Mouse (Mus musculus) bone marrow, adult 2 months (tissue): ENCODE measurements around the gene Prelid1. TPM values are rescaled to one million over a fixed set of nuclear protein-coding genes. Genes with fewer than 3 reads are reported as not detected.

Experiments
- H3K27ac ChIP-seq: fragments of 200-500 bp; 2 replicates; pipeline ENCODE4 v1.5.1; 2012; ENCODE audit warnings: low read depth, mild to moderate bottlenecking, control low read depth, inconsistent platforms, low read length; ENCODE audit not compliant: control insufficient read depth, poor library complexity, insufficient read depth
- H3K4me1 ChIP-seq: fragments of 200-500 bp; 2 replicates; pipeline ENCODE4 v1.6.1; 2011; ENCODE audit warnings: low read length; ENCODE audit not compliant: control insufficient read depth, insufficient read depth
- H3K4me3 ChIP-seq: fragments of 200-500 bp; replicated peaks from 2 replicates; pipeline ENCODE3; 2011; ENCODE audit warnings: mild to moderate bottlenecking, low read depth, low read length, control low read depth; ENCODE audit not compliant: control insufficient read depth
- CTCF ChIP-seq: fragments of 200-500 bp; IDR thresholded peaks from 2 replicates; pipeline ENCODE4 v1.5.1; 2011; ENCODE audit warnings: low read length, control low read depth; ENCODE audit not compliant: control insufficient read depth, insufficient read depth
- POLR2A ChIP-seq: fragments of 200-500 bp; IDR thresholded peaks from 2 replicates; pipeline ENCODE4 v1.6.1; 2011; ENCODE audit warnings: low read depth, mild to moderate bottlenecking, control low read depth, low read length, borderline replicate concordance; ENCODE audit not compliant: control insufficient read depth
- WGBS: fragments of 180-500 bp; shearing (Covaris S2); methylation state at CpG from one replicate; pipeline ENCODE4 v1.1.7; 2018; 5-methylcytosine and 5-hydroxymethylcytosine counted together
- polyA plus RNA-seq: library from polyadenylated mRNA; stranded (reverse); fragments of >200 nt; gene quantifications from 2 replicates; pipeline ENCODE4 v1.2.4, GENCODE M21; 2011; ENCODE audit warnings: low replicate concordance; ENCODE audit not compliant: missing spikeins, insufficient read depth, insufficient read length

Prelid1 gene
- polyA plus RNA-seq, 1 experiment = 109 TPM

GRCm38 (mm10) chr13:55338131-55339054, 18.1 kb downstream of the Prelid1 start:
- Histone ChIP-seq H3K4me1 (no peaks in the 10 kb centered on the region), H3K4me3 (no peak overlapping the region), H3K27ac (no peak overlapping the region)
- TF ChIP-seq CTCF (no peak), POLR2A (no peak)
- WGBS = 70% methylated on average over 12 of the region's 12 CpGs

DNA sequence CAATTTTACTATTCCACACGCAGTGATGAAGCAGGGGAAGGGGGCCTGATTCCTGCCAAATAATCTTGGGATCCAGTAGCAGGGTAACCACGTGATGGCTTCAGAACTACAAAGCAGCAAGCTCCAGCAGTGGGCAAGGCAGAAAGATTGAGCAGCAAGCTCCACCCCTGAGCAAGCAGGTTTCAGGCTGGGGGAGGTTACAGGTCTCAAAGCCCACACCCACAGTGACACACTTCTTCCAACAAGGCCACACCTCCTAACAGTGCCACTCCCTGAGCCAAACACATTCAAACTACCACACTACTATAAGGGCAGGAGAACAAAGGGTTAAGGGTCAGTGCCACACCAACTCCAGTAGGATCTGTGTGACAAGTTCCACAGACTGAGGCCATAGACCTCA, 19.0 kb downstream of the Prelid1 start:
- WGBS = 33% methylated on average over 2 of the region's 2 CpGs
- no peak overlapping the region for H3K4me3 ChIP-seq
- TF ChIP-seq POLR2A = no peak
- TF ChIP-seq CTCF = no peak
- H3K4me1 ChIP-seq = no peaks in the 10 kb centered on the region
- no peak overlapping the region for H3K27ac ChIP-seq

DNA sequence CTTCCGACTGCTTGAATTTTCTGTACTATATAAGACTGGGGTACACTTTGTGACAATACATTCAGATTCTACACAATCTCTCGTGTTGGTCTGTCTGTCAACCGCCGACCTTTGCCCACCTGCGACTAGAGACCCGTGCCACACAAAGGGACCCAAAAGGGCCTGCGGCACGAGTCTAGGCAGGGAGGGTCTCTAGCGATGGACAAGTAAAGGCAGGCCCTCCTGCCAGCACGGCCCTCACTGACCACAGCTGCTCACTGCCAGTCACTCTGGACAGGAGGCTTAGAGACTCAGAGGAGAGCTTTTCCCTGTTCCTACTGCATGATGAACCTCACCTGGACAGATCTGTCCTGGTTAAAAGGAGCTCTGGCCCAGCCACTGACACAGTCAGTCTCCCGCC, 22.2 kb downstream of the Prelid1 start:
- Histone ChIP-seq H3K27ac (no peak overlapping the region), H3K4me1 (no peaks in the 10 kb centered on the region), H3K4me3 (no peak overlapping the region)
- TF ChIP-seq CTCF (no peak), POLR2A (no peak)
- WGBS = 63% methylated on average over 11 of the region's 11 CpGs

- Histone ChIP-seq H3K4me1 (no peaks in the 10 kb centered on the region), H3K4me3 (no peak overlapping the region), H3K27ac (no peak overlapping the region)
- no peak for TF ChIP-seq POLR2A
- TF ChIP-seq CTCF = no peak
- 83% methylated on average over 7 of the region's 7 CpGs for WGBS
Observed at GRCm38 (mm10) chr13:55344286-55344685, 24.0 kb downstream of the Prelid1 start.

DNA sequence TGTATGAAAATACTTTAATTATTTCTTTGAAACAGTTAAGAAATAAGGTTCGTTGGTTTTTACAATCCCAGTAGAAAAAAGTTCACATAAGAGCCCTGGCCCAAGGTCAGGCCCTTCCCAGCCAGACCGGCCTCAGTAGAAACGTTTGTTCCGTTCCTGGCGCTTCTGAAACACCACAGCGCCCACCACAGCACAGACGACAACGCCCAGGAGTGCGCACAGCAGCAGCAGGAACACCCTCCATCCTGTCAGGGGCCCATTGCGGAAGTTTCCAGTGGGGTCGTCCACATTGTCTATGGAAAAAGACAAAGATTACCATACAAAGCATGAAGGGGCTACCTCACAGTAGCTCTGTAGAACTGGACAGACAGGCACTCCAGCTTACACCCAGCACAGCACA, 26.4 kb downstream of the Prelid1 start:
- TF ChIP-seq CTCF (no peak), POLR2A (no peak)
- WGBS = 83% methylated on average over 11 of the region's 11 CpGs

DNA sequence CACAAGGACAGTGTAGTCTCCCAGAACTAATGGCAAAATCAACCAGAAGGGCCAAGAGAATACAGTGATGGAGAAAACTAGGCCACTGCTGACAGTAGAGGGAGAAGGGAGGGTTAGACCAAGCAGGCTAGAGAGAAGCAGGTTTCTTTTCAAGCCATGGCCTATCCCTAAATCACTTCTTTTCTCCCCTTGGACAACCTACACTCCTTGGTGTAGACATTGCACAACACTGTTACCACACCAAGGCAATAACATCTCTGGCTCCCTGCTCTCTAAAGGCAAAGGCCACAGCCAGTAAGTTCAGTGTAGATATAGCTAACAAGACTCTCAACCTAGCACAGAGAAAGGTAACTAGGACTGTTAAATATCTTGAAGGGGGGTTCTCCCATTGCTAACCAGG, 40.8 kb downstream of the Prelid1 start:
- H3K4me3 ChIP-seq = peak overlapping the region; percentile 24
- no peak overlapping the region for H3K27ac ChIP-seq
- peaks cover 5% of the 10 kb centered on the region for H3K4me1 ChIP-seq
- TF ChIP-seq CTCF = no peak
- no peak for TF ChIP-seq POLR2A

More for the DNA sequence above, 26.4 kb downstream of the Prelid1 start:
- no peak overlapping the region for H3K4me3 ChIP-seq
- no peaks in the 10 kb centered on the region for H3K4me1 ChIP-seq
- H3K27ac ChIP-seq = no peak overlapping the region

DNA sequence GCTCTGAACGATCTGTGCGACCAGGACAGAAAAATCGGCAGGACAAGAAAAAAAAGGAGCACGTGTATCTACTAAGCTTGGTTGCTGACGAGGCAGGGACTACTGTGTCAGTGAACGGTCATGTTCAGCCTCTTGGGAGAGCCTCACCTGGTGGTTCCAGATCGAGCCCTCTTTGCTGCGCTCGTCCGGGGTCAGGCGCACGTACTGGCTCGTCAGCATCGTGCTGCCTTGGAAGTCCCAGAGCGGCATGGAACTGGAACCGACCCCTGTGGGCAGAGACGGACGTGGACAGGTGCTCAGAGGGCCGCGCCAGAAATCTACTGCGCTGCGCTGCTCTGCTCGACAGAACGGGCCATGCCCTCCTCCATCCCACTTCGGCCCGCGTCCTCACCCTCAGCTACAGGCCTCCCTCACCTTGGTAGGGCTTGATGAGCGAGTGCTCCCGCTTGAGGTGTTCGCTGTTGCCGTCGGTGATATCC, 41.7 kb downstream of the Prelid1 start:
- under 1% methylated on average over 32 of the region's 32 CpGs for WGBS
- TF ChIP-seq CTCF (no peak; the same call in 1 of the 2 replicates), POLR2A (no peak)
- Histone ChIP-seq H3K27ac (peak overlapping the region; percentile 96), H3K4me3 (peak overlapping the region; percentile 97), H3K4me1 (peaks cover 5% of the 10 kb centered on the region; the same call in 1 of the 2 replicates)

DNA sequence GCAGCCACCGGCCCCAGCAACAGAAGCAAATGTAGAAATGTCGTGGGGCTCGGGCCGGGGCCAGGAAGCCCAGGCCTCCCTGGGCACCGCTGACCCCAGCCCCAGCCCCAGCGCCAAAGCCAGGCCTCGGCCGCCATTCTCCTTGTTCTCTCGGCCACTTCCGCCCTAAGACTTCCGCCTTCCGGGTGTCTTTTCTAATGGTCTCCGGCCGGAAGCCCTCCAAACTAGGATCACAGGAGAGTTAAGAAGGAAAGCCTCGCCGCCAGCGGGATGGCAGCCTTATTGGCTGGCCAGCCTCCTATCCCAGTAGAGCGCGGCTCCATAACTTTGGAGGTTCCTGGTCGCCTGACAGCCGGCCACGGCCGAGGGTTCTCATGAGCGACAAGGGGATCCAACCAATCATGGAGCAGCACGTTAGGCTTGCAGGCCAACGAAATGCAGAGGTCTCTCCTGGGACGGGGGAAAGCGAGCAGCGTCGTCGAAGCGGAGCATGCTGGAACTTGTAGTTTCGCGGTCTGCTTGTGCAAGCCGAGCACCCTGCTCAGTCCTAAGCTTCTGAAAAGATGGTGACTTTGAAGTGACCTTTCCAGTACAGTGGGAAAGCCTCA, 42.3 kb downstream of the Prelid1 start, which contains the start of gene Lman2:
Lman2 (minus strand) TSS at position 331 of the 608 bp plus-strand sequence.
- Histone ChIP-seq H3K27ac (peak within 1 kb of the TSS; percentile 96), H3K4me1 (peaks cover 5% of the 10 kb centered on the region; the same call in 1 of the 2 replicates), H3K4me3 (peak within 1 kb of the TSS; percentile 97)
- TF ChIP-seq CTCF (peak; percentile 15; the same call in 1 of the 2 replicates), POLR2A (peak; percentile 47; the same call in 1 of the 2 replicates)
- under 1% methylated on average over 35 of the region's 35 CpGs for WGBS
